In genomic region chr14:121878859-121879206, GRCm38 (mm10) we compare ENCODE assay signal across 9 mouse cellular contexts. TPM values are rescaled to one million over a fixed set of nuclear protein-coding genes. Genes with fewer than 3 reads are reported as not detected.
DNase-seq lines count a peak whose midpoint lies in the region; ATAC-seq and TF ChIP-seq lines count a peak whose summit lies in the region.
"Had no signal": no experiment of that assay in that cellular context is flagged by ENCODE, and none has a peak within 500 bp of the region (broad histone marks: within the 10 kb centered on the region; RNA-seq: fewer than 3 reads in every experiment).

No protein-coding gene starts in this region.

- DNase-seq in heart, postnatal 0 days (ENCODE audit: low spot score), result no peak
- no peak for DNase-seq in heart, adult 18-20 months
- no peak for DNase-seq in midbrain, embryonic 11.5 days (ENCODE audit: low spot score, missing footprints)
- DNase-seq in cerebellum, adult 11 months, result no peak
- no peak for DNase-seq in left cerebral cortex, adult 11 months (ENCODE audit: low spot score)

- ATAC-seq in heart, postnatal 0 days (ENCODE audit: insufficient read depth, low read depth), result peak; percentile 27
- ATAC-seq in hindbrain, embryonic 13.5 days (ENCODE audit: low FRiP score), result no peak
- ATAC-seq in midbrain, embryonic 11.5 days (ENCODE audit: low FRiP score), result no peak
- ATAC-seq in monocyte, adult 5-6 weeks (replicated peaks; ENCODE audit: insufficient number of reproducible peaks, low FRiP score, low TSS enrichment, poor library complexity, severe bottlenecking), result no peak

- H3K27me3 ChIP-seq in heart, postnatal 0 days (ENCODE audit: control insufficient read depth, insufficient read depth, low read length), result no peaks in the 10 kb centered on the region
- no peaks in the 10 kb centered on the region for H3K27me3 ChIP-seq in hindbrain, embryonic 13.5 days
- H3K27me3 ChIP-seq in midbrain, embryonic 11.5 days (ENCODE audit: control insufficient read depth, insufficient read depth, low read length), result no peaks in the 10 kb centered on the region

- no peak for TF ChIP-seq EP300 in heart, postnatal 0 days (IDR thresholded peaks at IDR 0.05; ENCODE audit: low read depth)

- H3K27ac ChIP-seq in heart, postnatal 0 days (ENCODE audit: low read depth), result peak overlapping the region; percentile 89
- H3K27ac ChIP-seq in bone marrow macrophage, adult 2 months (ENCODE audit: insufficient read depth, low read depth, low read length), result peak overlapping the region; percentile 25; the same call in 1 of the 2 replicates
- H3K27ac ChIP-seq in hindbrain, embryonic 13.5 days, result peak overlapping the region; percentile 71; the same call in 1 of the 2 replicates
- H3K27ac ChIP-seq in midbrain, embryonic 11.5 days (ENCODE audit: low read depth, low read length), result no peak overlapping the region

- peak overlapping the region; percentile 100 for H3K4me2 ChIP-seq in heart, postnatal 0 days (ENCODE audit: low read depth, low read length)
- H3K4me2 ChIP-seq in hindbrain, embryonic 13.5 days, result peak overlapping the region; percentile 94
- H3K4me2 ChIP-seq in midbrain, embryonic 11.5 days, result peak overlapping the region; percentile 91

- peak overlapping the region; percentile 97 for H3K9ac ChIP-seq in heart, postnatal 0 days (replicated peaks; ENCODE audit: low read depth, low read length)
- H3K9ac ChIP-seq in hindbrain, embryonic 13.5 days, result peak overlapping the region; percentile 93
- H3K9ac ChIP-seq in midbrain, embryonic 11.5 days (ENCODE audit: low read length), result peak overlapping the region; percentile 72

- H3K4me1 ChIP-seq in heart, postnatal 0 days (ENCODE audit: control insufficient read depth, insufficient read depth), result peaks cover 6% of the 10 kb centered on the region
- H3K4me1 ChIP-seq in bone marrow macrophage, adult 2 months (ENCODE audit: control insufficient read depth, insufficient read depth, low read length), result peaks cover 31% of the 10 kb centered on the region
- peaks cover 31% of the 10 kb centered on the region for H3K4me1 ChIP-seq in hindbrain, embryonic 13.5 days (replicated peaks)
- peaks cover 6% of the 10 kb centered on the region; the same call in 1 of the 2 replicates for H3K4me1 ChIP-seq in midbrain, embryonic 11.5 days (ENCODE audit: control insufficient read depth, insufficient read depth, low read length)

- H3K36me3 ChIP-seq in heart, postnatal 0 days (replicated peaks; ENCODE audit: control insufficient read depth, insufficient read depth, low read length), result no peaks in the 10 kb centered on the region
- H3K36me3 ChIP-seq in hindbrain, embryonic 13.5 days, result no peaks in the 10 kb centered on the region; the same call in 1 of the 2 replicates
- H3K36me3 ChIP-seq in midbrain, embryonic 11.5 days (ENCODE audit: control insufficient read depth, insufficient read depth, low read length), result no peaks in the 10 kb centered on the region

- H3K4me3 ChIP-seq in heart, postnatal 0 days (ENCODE audit: low read depth, low read length), result peak overlapping the region; percentile 98
- H3K4me3 ChIP-seq in bone marrow macrophage, adult 2 months (ENCODE audit: insufficient read depth, low read length), result peak overlapping the region; percentile 98
- peak overlapping the region; percentile 71 for H3K4me3 ChIP-seq in hindbrain, embryonic 13.5 days
- peak overlapping the region; percentile 58 for H3K4me3 ChIP-seq in midbrain, embryonic 11.5 days (ENCODE audit: low read depth, low read length)

- TF ChIP-seq POLR2A in bone marrow macrophage, adult 2 months (IDR thresholded peaks at IDR 0.05; ENCODE audit: borderline replicate concordance, low read depth, low read length), result no peak

- 0% methylated on average over 27 of the region's 27 CpGs for WGBS in heart, postnatal 0 days
- under 1% methylated on average over 27 of the region's 27 CpGs for WGBS in hindbrain, embryonic 13.5 days
- WGBS in midbrain, embryonic 11.5 days, result under 1% methylated on average over 27 of the region's 27 CpGs

- no peak for TF ChIP-seq CTCF in heart, postnatal 0 days (IDR thresholded peaks at IDR 0.05; ENCODE audit: low read depth)
- no peak for TF ChIP-seq CTCF in bone marrow macrophage, adult 2 months (IDR thresholded peaks at IDR 0.05; ENCODE audit: low read depth, low read length)

- H3K9me3 ChIP-seq in heart, postnatal 0 days (replicated peaks; ENCODE audit: control insufficient read depth, low read length), result no peaks in the 10 kb centered on the region
- no peaks in the 10 kb centered on the region for H3K9me3 ChIP-seq in hindbrain, embryonic 13.5 days
- H3K9me3 ChIP-seq in midbrain, embryonic 11.5 days (ENCODE audit: control insufficient read depth, low read length), result no peaks in the 10 kb centered on the region

RNA-seq across cellular contexts. Expression of gene Ubac2, which starts 0.4 kb away (rescaled TPM):
- 55.5 and 66.8 TPM in 2 replicates for total RNA-seq in heart, postnatal 0 days (2014; rRNA removed; ENCODE audit: low replicate concordance)
- 38.7 and 39.4 TPM in 2 replicates for polyA plus RNA-seq in heart, postnatal 0 days (2015; fragmentation: Nextera tagmentation; extraction: Ambion mirVana)
- 10 to 100 TPM; 28.9 to 31.0 TPM for total RNA-seq in heart, adult 18-20 months (2021)
- 41.2 and 49.0 TPM in 2 replicates for polyA plus RNA-seq in bone marrow macrophage, adult 2 months (2012; ENCODE audit: insufficient read depth, insufficient read length, missing spikeins)
- 49.3 and 56.9 TPM in 2 replicates for polyA plus RNA-seq in hindbrain, embryonic 13.5 days (2015; fragmentation: Nextera tagmentation; extraction: Ambion mirVana)
- 64.0 and 67.7 TPM in 2 replicates for polyA plus RNA-seq in midbrain, embryonic 11.5 days (2014; fragmentation: Nextera tagmentation; extraction: Ambion mirVana)
- 25.2 to 53.9 TPM (median 36.5 TPM) in 3 replicates for total RNA-seq in monocyte, adult 5-6 weeks (2017)

RNA-seq across cellular contexts. Expression of gene Gpr18, which starts 36.7 kb away (rescaled TPM):
- not detected in 2 replicates for total RNA-seq in heart, postnatal 0 days (2014; rRNA removed; ENCODE audit: low replicate concordance)
- polyA plus RNA-seq in heart, postnatal 0 days (2015; fragmentation: Nextera tagmentation; extraction: Ambion mirVana), result 0.07 and 0.10 TPM in 2 replicates
- 1 to 10 TPM in 1 of 2 experiments, under 1 TPM in 1; 0.22 to 1.8 TPM for total RNA-seq in heart, adult 18-20 months (2021)
- 6.5 and 6.8 TPM in 2 replicates for polyA plus RNA-seq in bone marrow macrophage, adult 2 months (2012; ENCODE audit: insufficient read depth, insufficient read length, missing spikeins)
- polyA plus RNA-seq in hindbrain, embryonic 13.5 days (2015; fragmentation: Nextera tagmentation; extraction: Ambion mirVana), result 0.21 and 0.36 TPM in 2 replicates
- polyA plus RNA-seq in midbrain, embryonic 11.5 days (2014; fragmentation: Nextera tagmentation; extraction: Ambion mirVana), result 0.15 and 0.25 TPM in 2 replicates
- total RNA-seq in monocyte, adult 5-6 weeks (2017), result 31.4 to 45.9 TPM (median 34.6 TPM) in 3 replicates
- total RNA-seq: left cerebral cortex, postnatal 25 days had no signal
